Mouse (Mus musculus): ENCODE data around the gene Kif17. TPM values are rescaled to one million over a fixed set of nuclear protein-coding genes. Genes with fewer than 3 reads are reported as not detected.

Kif17 gene
- polyA plus RNA-seq, 1 experiment from 2014 or later: 2.2 TPM

- H3K9ac ChIP-seq (replicated peaks; ENCODE audit: low read depth, low read length): no peak overlapping the region
- 0 out of 2 replicates have a peak, but pooled peaks cover 4% of the 10 kb centered on the region for H3K4me1 ChIP-seq (replicated peaks; ENCODE audit: control insufficient read depth, insufficient read depth, low read length)
- ATAC-seq: no peak
- H3K36me3 ChIP-seq (ENCODE audit: control insufficient read depth, insufficient read depth): no peaks in the 10 kb centered on the region
- peaks cover 3% of the 10 kb centered on the region; the same call in 1 of the 2 replicates for H3K9me3 ChIP-seq (ENCODE audit: control insufficient read depth, low read length)
- H3K27me3 ChIP-seq (replicated peaks; ENCODE audit: control insufficient read depth, insufficient read depth, low read length): no peaks in the 10 kb centered on the region
- no peak overlapping the region for H3K4me2 ChIP-seq (ENCODE audit: low read length)
- H3K4me3 ChIP-seq (replicated peaks; ENCODE audit: low read length): no peak overlapping the region
- 90% methylated on average over 7 of the region's 7 CpGs for WGBS
- no peak overlapping the region for H3K27ac ChIP-seq (ENCODE audit: low read length)
These were observed 38.5 kb downstream of the Kif17 start for GRCm38 (mm10) chr4:138288691-138289090.

GRCm38 (mm10) chr4:138292028-138292427, 41.8 kb downstream of the Kif17 start:
- Histone ChIP-seq H3K27ac (ENCODE audit: low read length) (no peak overlapping the region), H3K36me3 (ENCODE audit: control insufficient read depth, insufficient read depth) (no peaks in the 10 kb centered on the region), H3K4me2 (ENCODE audit: low read length) (no peak overlapping the region), H3K4me1 (replicated peaks; ENCODE audit: control insufficient read depth, insufficient read depth, low read length) (peaks cover 9% of the 10 kb centered on the region), H3K9me3 (ENCODE audit: control insufficient read depth, low read length) (no peaks in the 10 kb centered on the region), H3K9ac (replicated peaks; ENCODE audit: low read depth, low read length) (no peak overlapping the region), H3K4me3 (replicated peaks; ENCODE audit: low read length) (no peak overlapping the region), H3K27me3 (replicated peaks; ENCODE audit: control insufficient read depth, insufficient read depth, low read length) (no peaks in the 10 kb centered on the region)
- no peak for ATAC-seq
- 87% methylated on average over 13 of the region's 13 CpGs for WGBS

- peak; percentile 72; the same call in 1 of the 2 replicates for ATAC-seq
- Histone ChIP-seq H3K4me2 (ENCODE audit: low read length) (no peak overlapping the region), H3K9me3 (ENCODE audit: control insufficient read depth, low read length) (no peaks in the 10 kb centered on the region), H3K4me3 (replicated peaks; ENCODE audit: low read length) (no peak overlapping the region), H3K4me1 (replicated peaks; ENCODE audit: control insufficient read depth, insufficient read depth, low read length) (peaks cover 9% of the 10 kb centered on the region), H3K36me3 (ENCODE audit: control insufficient read depth, insufficient read depth) (no peaks in the 10 kb centered on the region), H3K27ac (ENCODE audit: low read length) (peak overlapping the region; percentile 69; the same call in 1 of the 2 replicates), H3K9ac (replicated peaks; ENCODE audit: low read depth, low read length) (no peak overlapping the region), H3K27me3 (replicated peaks; ENCODE audit: control insufficient read depth, insufficient read depth, low read length) (no peaks in the 10 kb centered on the region)
- 65% methylated on average over 18 of the region's 18 CpGs for WGBS
These were observed 43.2 kb downstream of the Kif17 start for GRCm38 (mm10) chr4:138293261-138293948.

GRCm38 (mm10) chr4:138293949-138294550, 43.8 kb downstream of the Kif17 start:
- WGBS: 72% methylated on average over 9 of the region's 14 CpGs
- Histone ChIP-seq H3K9ac (replicated peaks; ENCODE audit: low read depth, low read length) (no peak overlapping the region), H3K27me3 (replicated peaks; ENCODE audit: control insufficient read depth, insufficient read depth, low read length) (no peaks in the 10 kb centered on the region), H3K36me3 (ENCODE audit: control insufficient read depth, insufficient read depth) (no peaks in the 10 kb centered on the region), H3K9me3 (ENCODE audit: control insufficient read depth, low read length) (no peaks in the 10 kb centered on the region), H3K4me2 (ENCODE audit: low read length) (no peak overlapping the region), H3K4me3 (replicated peaks; ENCODE audit: low read length) (no peak overlapping the region), H3K27ac (ENCODE audit: low read length) (peak overlapping the region; percentile 69), H3K4me1 (replicated peaks; ENCODE audit: control insufficient read depth, insufficient read depth, low read length) (peaks cover 9% of the 10 kb centered on the region)
- ATAC-seq: no peak

- ATAC-seq: no peak
- no peaks in the 10 kb centered on the region for H3K36me3 ChIP-seq (ENCODE audit: control insufficient read depth, insufficient read depth)
- no peak overlapping the region for H3K9ac ChIP-seq (replicated peaks; ENCODE audit: low read depth, low read length)
- no peaks in the 10 kb centered on the region for H3K9me3 ChIP-seq (ENCODE audit: control insufficient read depth, low read length)
- H3K27ac ChIP-seq (ENCODE audit: low read length): no peak overlapping the region
- peaks cover 17% of the 10 kb centered on the region for H3K4me1 ChIP-seq (replicated peaks; ENCODE audit: control insufficient read depth, insufficient read depth, low read length)
- no peak overlapping the region for H3K4me3 ChIP-seq (replicated peaks; ENCODE audit: low read length)
- H3K27me3 ChIP-seq (replicated peaks; ENCODE audit: control insufficient read depth, insufficient read depth, low read length): no peaks in the 10 kb centered on the region
- no peak overlapping the region for H3K4me2 ChIP-seq (ENCODE audit: low read length)
- 84% methylated on average over 10 of the region's 10 CpGs for WGBS
These were observed 51.1 kb downstream of the Kif17 start for GRCm38 (mm10) chr4:138301271-138301780.

- 87% methylated on average over 3 of the region's 3 CpGs for WGBS
- Histone ChIP-seq H3K27me3 (replicated peaks; ENCODE audit: control insufficient read depth, insufficient read depth, low read length) (no peaks in the 10 kb centered on the region), H3K27ac (ENCODE audit: low read length) (no peak overlapping the region), H3K4me2 (ENCODE audit: low read length) (no peak overlapping the region), H3K9me3 (ENCODE audit: control insufficient read depth, low read length) (no peaks in the 10 kb centered on the region), H3K4me1 (replicated peaks; ENCODE audit: control insufficient read depth, insufficient read depth, low read length) (peaks cover 32% of the 10 kb centered on the region), H3K36me3 (ENCODE audit: control insufficient read depth, insufficient read depth) (no peaks in the 10 kb centered on the region), H3K9ac (replicated peaks; ENCODE audit: low read depth, low read length) (no peak overlapping the region), H3K4me3 (replicated peaks; ENCODE audit: low read length) (no peak overlapping the region)
- no peak for ATAC-seq
These were observed 52.8 kb downstream of the Kif17 start for GRCm38 (mm10) chr4:138303011-138303410.

- Histone ChIP-seq H3K9ac (replicated peaks; ENCODE audit: low read depth, low read length) (peak overlapping the region; percentile 59), H3K4me2 (ENCODE audit: low read length) (peak overlapping the region; percentile 79), H3K4me1 (replicated peaks; ENCODE audit: control insufficient read depth, insufficient read depth, low read length) (peaks cover 32% of the 10 kb centered on the region), H3K4me3 (replicated peaks; ENCODE audit: low read length) (peak overlapping the region; percentile 81), H3K27ac (ENCODE audit: low read length) (no peak overlapping the region; the same call in 1 of the 2 replicates), H3K9me3 (ENCODE audit: control insufficient read depth, low read length) (no peaks in the 10 kb centered on the region), H3K36me3 (ENCODE audit: control insufficient read depth, insufficient read depth) (0 out of 2 replicates have a peak, but pooled peaks cover 4% of the 10 kb centered on the region), H3K27me3 (replicated peaks; ENCODE audit: control insufficient read depth, insufficient read depth, low read length) (no peaks in the 10 kb centered on the region)
- ATAC-seq: no peak
- 14% methylated on average over 18 of the region's 18 CpGs for WGBS
These were observed 53.5 kb downstream of the Kif17 start for GRCm38 (mm10) chr4:138303742-138304141.

- H3K4me3 ChIP-seq (replicated peaks; ENCODE audit: low read length): peak within 1 kb of the TSS; percentile 81
- ATAC-seq: peak; percentile 98
- peaks cover 32% of the 10 kb centered on the region for H3K4me1 ChIP-seq (replicated peaks; ENCODE audit: control insufficient read depth, insufficient read depth, low read length)
- no peaks in the 10 kb centered on the region for H3K9me3 ChIP-seq (ENCODE audit: control insufficient read depth, low read length)
- peak within 1 kb of the TSS; percentile 74 for H3K27ac ChIP-seq (ENCODE audit: low read length)
- H3K36me3 ChIP-seq (ENCODE audit: control insufficient read depth, insufficient read depth): peaks cover 6% of the 10 kb centered on the region; the same call in 1 of the 2 replicates
- peak within 1 kb of the TSS; percentile 90 for H3K9ac ChIP-seq (replicated peaks; ENCODE audit: low read depth, low read length)
- H3K27me3 ChIP-seq (replicated peaks; ENCODE audit: control insufficient read depth, insufficient read depth, low read length): no peaks in the 10 kb centered on the region
- WGBS: under 1% methylated on average over 64 of the region's 64 CpGs
- peak within 1 kb of the TSS; percentile 79 for H3K4me2 ChIP-seq (ENCODE audit: low read length)
These were observed 54.3 kb downstream of the Kif17 start, which contains the start of gene Ddost for GRCm38 (mm10) chr4:138304340-138305104. Gene Ddost, plus strand, starts transcription at chr4:138304730.

GRCm38 (mm10) chr4:138307025-138307424, 56.8 kb downstream of the Kif17 start:
- 69% methylated on average over 3 of the region's 3 CpGs for WGBS
- Histone ChIP-seq H3K27ac (ENCODE audit: low read length) (no peak overlapping the region), H3K36me3 (ENCODE audit: control insufficient read depth, insufficient read depth) (peaks cover 12% of the 10 kb centered on the region), H3K27me3 (replicated peaks; ENCODE audit: control insufficient read depth, insufficient read depth, low read length) (no peaks in the 10 kb centered on the region), H3K4me1 (replicated peaks; ENCODE audit: control insufficient read depth, insufficient read depth, low read length) (peaks cover 32% of the 10 kb centered on the region), H3K4me3 (replicated peaks; ENCODE audit: low read length) (no peak overlapping the region), H3K9ac (replicated peaks; ENCODE audit: low read depth, low read length) (no peak overlapping the region), H3K4me2 (ENCODE audit: low read length) (no peak overlapping the region), H3K9me3 (ENCODE audit: control insufficient read depth, low read length) (no peaks in the 10 kb centered on the region)
- ATAC-seq: no peak

Data from forebrain, embryonic 16.5 days (tissue).